Mouse (Mus musculus) kidney, adult 11 months (tissue): Measurements from ENCODE around the gene Prkd1.

Experiments used
- DNase-seq: peaks from one replicate; pipeline ENCODE4 v3.0.0; 2022

Prkd1 gene

DNA sequence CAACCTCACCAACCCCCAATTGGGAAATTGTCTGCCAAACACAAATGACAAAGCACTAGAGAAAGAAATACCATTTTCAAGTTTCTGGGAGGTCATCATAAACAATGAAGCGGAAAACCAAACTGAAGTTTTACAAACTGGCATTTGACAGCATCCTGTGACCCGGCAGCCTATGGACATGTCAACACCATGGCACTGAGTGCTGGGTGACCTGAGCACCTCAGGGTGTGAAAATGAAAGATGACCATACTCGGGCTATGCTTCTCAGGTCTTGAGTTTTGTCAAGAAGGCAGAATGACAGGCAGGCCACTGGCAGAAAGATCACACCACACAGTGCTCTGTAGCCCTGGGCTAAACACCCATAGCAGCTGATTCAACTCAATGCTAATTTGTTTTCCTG lies 94.7 kb downstream of the Prkd1 start:
- DNase-seq = no peak

DNA sequence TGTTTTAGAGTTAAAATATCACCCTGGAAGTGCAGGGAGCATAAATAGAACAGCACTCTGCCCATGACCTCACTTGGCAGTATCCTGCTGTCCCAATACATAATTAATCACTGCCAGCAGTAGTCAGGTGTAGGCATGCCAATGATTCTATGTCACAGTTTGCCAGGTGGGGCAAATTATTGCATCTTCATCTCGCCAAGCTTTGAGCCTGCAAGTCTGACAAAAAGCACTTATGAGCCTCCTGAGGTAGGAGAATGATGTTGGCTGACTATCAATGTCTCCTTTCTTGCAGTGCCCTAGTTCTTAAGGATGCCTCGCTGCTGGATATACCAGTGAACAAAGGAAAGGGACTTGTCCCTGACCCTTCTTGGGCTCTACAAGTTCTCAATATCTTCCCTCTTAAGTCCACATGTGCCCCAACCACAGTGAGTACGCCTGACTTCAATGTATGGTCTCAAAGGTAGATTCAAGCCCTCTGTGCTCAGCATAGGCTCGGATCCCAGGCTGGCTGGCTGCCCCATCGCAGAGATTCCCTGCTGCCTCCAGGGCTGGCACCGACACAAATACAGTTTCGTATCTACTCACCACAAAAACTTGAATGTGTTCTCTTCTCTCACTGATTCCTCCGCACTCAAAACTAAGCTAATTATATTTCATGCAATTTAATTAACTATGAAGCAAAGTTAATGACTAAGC lies 98.9 kb downstream of the Prkd1 start:
- DNase-seq = no peak

DNA sequence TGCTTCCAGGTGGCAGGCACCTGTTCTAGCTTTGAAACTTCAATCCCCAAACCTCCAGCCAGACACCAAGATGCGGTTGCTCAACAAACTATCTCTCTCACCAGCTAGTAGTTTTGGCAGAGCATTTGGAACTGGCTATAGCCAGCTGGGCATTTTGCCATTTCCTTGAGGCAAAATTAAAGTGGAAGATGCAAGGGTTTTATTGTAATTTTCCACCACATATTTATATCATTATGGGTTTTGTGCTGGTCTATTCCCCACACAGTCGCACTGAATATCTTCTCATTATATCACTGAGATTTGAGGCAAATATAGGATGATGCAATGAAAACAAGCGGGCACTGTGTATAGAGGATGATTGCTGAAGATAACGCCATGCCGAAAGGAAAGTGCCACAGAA lies 102.5 kb downstream of the Prkd1 start:
- DNase-seq = no peak

DNA sequence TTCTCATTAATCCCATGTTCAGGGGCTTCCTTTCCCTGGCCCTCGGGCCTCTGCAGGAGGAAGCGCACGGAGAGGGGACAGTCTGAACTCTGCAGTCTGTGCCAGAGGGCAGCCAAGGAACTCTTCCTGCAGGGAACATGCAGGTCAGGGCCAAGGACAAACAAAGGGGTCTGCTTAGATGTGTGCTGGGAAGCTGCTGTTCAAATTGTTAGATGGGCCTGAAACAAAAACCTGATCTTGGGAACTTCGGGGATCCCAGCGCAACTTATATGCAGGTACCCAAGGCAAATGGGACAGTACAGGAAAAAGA lies 103.3 kb downstream of the Prkd1 start:
- DNase-seq = no peak

DNA sequence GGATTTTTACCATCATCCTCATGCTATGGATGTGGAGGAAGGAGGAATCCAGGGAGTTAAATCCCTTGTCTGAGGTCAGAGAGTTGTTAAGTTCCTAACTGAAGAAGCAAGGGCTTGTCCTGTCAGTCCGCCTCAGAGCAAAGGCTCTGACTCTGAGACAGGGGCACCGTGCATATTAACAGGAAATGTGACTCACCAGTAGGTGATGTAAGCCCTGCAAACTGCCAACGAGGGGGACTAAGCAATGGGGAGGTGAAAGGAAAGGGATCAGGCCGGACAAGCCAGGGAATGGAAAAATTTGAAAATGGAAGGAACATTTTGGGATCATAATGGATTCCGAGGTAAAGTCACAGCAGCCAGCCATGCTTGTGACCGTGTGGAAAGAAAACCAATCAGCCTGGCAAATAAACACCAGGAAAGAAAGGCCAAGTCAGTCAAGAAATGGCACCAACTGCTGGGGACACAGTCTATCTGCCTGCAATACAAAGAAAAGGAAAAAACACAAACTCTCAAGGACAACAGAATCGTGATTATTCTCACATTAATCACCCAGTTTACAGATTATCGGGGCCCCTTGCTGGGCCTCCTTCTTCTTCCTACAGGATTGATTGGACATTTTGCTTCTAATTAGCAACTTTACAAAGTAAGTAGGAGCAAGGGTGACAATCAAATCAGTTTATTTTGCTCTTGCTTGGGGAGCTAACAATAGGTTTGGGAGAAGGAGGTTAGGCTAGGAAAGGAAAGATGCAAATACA lies 103.9 kb downstream of the Prkd1 start:
- peak; percentile 28 for DNase-seq

DNA sequence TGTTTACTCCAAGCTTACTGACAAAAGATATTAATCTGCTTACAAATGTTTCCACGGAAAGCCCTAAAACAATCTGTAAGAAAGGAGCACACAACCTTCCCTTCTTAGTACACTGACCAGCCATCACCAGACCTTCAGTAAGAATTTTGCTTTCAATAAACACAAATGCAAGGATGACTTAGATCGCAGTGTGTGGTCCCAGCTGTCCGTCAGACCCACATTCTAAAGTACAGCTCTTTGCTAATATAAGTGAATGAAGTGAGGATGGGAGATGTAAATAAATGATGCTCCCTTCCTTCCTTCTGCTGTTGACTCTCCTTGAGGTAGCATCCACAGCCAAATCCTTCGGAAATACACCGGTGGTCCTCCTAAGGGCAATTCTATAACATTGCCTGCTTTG lies 108.1 kb downstream of the Prkd1 start:
- DNase-seq = no peak

DNA sequence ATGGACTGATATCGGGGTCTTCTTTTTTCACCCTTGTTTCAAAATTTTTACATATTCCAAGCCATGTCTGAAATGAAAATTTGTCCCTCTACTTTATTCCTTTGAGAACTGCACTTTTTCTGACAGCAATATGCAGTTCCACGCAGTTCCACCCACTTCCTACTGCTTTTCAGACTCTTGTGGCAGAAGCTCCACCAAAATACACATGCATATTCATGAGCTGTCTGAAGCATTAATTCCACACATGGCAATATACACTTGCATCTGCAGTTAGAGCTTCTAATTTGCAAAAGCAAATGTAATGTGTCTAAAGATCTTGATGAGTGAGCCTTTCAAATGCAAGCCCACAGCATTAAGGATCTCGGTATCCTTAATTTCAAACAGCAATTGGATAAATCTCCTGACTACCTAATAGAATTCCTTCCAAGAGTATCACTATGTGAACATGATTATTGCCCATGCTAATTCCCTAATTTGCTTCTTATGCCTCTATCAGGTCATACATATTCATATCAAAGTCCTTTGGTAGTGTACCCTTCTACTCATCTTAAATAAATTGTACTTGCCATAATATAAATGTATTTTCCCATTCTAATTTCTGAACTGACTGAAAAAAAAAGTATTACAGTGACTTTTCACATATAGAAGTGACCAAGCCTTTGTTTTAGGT lies 110.5 kb downstream of the Prkd1 start:
- no peak for DNase-seq

DNA sequence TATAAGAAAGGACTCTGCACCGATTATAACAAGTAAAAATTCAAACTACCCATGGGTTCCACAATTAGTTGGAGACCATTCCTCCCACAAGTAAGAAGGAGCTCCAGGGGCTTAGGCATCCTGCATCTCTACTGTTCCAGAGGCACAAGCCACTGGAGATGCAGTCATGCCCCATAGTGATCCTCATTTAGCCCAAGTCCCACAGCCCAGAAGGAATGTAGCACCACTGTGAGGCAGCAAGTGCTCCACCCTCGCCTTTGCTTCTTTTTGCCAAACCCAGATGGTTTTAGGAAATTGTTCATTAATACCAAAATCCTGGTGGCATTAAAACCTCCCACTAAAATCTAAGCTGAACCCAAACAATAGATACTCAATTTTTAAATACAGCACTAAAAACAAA lies 111.1 kb downstream of the Prkd1 start:
- DNase-seq = no peak

DNA sequence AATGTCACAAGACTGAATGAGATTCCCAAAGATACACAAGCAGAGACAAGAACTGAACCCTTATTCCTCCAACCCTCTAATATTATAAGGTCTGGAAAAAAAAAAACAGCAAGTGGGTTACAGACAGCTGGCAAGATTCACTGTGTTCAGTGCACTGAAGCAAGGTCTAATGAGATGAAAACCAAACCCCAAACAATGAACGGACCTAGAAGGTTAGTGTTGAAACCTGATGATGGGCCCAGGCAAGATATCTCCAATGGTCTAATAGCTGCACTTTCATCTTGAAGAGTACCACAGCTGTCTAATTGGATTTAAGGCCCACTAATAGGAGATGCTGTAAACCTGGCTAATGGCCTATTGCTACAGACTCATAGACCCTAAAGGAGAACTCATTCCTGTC lies 111.9 kb downstream of the Prkd1 start:
- no peak for DNase-seq

DNA sequence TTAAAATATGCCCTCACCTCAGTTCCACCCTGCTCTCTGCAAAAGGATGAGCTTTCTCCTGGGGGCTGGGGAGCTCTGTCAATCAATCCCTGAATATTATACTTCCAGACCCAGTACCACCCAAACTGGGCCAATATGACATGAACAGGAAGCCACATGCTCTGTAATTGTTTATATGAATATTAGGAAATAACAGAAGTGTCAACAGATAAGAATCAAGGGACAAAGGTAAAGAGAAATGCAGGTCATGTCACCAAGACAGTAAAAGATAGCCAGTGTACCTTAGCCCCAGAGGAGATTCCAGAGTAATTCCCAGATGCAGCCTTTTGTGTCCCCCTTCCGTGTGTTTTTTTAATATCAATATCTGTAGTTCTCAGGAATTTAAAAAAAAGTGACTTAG lies 120.3 kb downstream of the Prkd1 start:
- DNase-seq = no peak

DNA sequence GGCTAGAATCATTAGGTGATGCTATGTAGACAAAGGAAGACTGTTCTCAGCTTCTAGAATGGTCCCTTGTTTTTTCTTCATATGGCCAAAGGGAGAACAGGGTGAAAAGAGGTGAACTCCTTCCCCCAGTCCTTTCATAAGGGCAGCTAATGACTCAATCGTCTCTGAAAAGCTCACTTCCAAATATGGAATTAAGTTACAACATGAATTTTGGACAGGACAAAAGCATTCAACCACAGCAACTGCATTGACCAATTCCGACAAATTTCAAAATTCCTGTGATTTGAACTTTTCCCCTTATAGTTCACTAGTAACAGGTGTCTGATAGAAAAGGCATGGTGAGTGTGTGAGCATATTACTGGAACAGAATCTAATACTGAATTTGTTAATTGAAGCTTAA lies 124.8 kb downstream of the Prkd1 start:
- DNase-seq = no peak

DNA sequence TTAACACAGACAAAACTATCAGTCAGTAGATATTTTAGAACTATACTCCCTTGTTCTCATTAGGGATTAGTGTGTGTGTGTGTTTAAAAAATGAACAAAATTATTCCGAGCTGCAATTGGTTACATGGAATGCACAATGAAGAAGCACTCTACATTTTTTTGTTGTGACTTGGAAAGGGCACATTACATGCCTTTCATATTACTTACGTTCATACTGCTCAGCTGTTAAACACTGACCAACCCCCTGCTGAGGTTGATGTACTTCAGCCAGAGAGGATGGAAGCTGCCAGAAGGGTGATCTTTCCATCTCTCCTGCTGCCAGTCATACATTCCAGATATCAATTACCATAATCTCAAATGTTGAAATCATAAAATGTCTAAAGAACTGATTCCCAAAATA lies 134.4 kb downstream of the Prkd1 start:
- no peak for DNase-seq

DNA sequence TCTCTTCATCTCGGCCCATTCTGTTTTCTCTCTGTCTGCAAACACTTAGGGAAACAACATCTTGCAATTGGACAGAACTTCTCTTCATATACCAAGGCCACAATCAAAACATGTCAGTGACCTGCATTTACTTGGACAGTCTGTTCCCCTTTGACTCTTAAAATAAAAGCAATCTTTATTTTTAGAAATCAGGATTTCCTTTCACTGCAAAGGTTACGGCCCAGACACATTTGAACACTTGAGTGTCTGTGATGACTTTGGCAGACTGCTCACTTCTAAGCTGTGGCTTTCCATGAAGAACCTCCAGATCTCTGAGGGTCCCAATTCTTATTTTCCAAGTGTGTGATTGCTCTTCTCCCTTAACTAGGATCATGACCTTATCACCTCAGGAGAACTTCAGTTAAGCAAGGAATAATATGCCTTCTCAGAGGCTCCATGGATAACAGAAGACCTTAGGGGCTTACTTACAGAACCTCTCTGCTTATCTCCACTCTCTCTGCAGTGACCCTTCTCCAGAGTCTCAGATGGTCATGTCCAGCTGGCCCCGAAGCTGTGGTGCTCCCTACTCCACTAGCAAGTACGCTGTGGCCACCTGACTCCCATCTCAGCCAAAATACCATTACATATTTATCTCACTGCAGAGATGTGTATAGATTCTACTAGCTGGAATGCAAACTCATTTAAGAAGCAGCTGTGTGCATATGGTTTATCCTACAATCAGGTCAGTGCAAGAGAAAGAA lies 137.2 kb downstream of the Prkd1 start:
- DNase-seq = no peak

DNA sequence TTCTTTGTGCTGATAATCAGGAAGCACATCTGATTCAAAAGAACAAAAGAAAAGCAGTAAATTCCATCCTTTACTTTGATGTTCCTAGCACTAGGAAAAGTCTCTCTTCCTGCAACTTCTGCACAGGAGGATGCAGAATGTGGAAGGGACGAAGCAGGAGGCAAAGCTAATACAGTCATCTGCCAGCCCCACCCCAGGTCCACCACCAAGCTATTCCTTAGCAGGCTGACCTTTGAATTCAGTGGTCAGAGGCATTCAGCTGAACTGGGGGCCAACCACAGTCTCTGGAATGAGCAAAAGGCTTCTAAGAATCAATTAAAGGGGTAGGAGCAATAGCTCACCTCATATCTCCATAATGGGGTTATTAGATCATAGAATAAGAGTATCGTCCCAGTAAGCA lies 140.1 kb downstream of the Prkd1 start:
- no peak for DNase-seq

DNA sequence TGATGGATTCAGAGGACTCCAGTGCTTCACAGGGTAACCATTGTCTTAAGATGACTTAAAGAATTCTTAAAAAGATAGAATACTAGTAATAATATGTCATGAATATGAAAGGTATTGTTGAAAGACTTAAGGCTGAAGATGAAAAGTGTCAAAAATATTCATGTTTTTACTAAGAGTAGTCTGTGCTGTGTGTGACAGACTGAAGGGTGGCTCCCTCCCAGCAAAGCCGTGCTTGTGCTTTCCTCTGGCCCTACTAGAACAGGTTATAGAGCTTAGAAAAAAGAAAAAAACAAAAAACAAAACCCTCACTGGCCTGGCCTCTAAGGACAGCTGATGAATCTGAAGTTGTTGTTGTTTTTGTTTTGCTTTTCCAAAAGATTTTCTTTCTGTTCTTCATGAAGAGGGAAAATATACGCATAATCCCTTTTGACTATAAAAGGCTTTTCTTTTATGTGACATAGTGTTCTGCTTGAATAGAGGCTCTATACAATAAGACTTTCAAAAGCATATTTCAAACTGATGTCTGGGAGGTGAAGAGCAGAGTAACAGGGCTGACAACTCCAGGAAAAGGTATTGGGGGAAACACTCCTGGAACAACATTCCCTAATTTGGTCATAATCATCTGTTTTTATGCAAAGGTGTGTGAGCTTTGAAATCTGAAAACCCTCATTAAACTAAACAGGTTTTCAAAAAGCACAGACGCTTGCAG lies 148.9 kb downstream of the Prkd1 start:
- DNase-seq = no peak

DNA sequence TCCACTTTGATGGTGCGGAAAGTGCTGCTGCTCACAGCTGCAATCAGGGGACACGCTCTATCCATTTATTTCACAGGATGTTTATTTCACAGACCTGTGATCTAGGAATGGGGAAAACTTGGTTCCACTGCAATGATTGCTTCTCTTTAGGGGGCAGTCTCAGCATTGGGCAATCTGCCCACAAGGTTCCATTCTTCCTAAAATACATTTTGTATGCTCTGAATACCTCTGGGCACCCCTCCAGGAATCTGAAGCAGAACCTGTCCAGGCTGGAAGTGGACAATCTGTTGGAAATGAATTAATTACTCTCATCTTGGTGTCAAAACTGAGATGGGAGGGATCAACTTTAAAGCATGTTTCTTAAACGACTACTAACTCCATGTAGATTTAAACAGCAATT lies 152.9 kb downstream of the Prkd1 start:
- no peak for DNase-seq

DNA sequence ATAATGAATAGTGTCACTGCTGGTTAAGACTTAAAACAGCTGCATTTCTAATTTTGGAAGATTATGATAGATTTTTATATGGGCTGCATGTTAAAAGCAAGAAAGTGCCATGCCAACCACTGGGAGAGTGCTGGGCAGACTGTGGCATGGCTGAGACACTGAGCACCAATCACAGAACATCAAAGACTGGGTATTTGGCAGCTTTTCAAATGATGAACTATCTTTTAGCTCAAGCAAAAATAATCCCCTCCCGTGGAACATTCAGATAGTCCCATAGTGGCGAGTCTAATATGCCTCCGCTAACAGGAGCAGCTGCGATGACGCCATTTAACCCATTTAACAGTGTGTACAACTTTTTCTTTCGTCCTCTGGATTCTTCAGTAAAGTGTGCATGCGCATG lies 169.1 kb downstream of the Prkd1 start:
- no peak for DNase-seq

DNA sequence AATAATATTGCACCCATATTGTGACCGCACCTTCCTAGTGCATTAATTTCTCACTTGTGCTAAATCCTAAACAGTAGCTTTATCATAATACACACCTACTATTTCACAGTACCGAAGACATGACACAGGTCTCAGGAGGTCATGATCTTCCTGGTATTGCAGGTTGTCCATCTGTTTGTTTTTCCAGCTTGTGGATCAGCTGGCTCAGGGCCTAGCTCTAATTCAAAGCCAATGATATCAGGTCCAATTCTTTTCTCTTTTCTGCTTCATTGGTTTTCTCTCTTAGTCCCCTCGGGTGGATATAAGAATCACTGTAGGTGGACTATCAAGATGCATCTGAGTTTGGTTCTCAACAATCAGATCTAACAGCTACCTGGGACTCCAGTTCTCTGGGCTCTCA lies 191.7 kb downstream of the Prkd1 start:
- DNase-seq = no peak

DNA sequence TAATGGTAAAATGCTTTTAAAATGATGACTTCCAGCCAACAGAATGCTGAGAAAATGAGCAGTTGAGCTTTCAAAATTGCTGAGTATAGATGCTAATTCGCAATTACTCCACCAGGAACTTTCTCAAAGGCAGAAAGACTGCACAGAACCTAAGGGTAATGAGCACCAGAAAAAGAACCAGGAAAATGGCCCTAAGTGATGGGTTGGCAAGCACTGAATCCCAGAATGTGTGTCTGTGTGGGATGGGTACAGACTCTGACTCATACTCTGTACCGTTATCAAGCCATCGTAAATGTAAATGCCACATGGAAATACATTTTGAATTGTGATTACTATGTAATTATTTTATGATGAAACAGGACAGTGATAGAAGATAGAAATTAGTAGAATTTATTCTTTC lies 197.1 kb downstream of the Prkd1 start:
- no peak for DNase-seq

DNA sequence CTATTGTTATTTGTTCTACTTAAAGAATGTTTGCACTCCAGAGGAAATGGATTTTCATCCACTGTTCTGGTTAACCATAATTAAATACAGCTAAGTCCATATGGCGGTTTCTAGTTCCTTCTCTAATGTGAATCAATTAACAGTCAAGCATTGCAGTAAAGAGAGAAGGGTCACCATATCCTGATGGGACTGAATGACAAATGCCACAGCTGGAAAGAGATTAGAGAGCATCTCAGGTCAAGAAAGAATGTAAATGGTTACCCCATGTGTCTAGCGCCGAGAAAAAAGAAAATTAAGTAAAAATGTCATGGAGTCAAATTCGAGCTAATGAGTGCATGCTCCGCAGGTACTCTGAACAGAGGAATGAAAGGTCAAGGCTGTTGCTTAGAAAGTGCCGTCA lies 212.2 kb downstream of the Prkd1 start:
- DNase-seq = no peak

DNA sequence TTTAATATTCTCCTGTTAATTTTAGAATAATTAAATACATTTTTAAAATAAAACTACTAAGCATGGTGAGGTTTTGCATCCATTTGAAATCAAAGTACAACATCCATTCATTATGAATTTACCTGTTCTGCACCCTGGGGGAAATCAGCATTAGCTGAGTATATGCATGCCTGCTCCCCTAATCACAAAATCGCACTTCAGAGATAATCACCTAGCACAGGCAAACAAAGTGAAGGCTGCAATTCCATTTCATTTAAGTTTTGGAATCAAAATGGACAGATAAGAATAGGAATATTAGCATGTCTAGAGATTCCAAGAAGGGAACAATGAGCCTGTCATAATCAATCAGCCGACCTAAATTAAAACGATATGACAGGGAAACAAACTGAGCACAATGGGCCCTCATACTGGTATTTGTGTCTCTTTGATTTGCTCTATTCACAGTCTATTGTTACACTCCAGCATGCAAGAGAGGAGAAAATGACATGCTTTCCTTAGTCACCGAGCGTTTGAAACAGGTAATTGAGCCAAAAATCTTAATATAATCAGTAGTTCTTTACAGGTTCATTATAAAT lies 218.7 kb downstream of the Prkd1 start:
- DNase-seq = no peak

DNA sequence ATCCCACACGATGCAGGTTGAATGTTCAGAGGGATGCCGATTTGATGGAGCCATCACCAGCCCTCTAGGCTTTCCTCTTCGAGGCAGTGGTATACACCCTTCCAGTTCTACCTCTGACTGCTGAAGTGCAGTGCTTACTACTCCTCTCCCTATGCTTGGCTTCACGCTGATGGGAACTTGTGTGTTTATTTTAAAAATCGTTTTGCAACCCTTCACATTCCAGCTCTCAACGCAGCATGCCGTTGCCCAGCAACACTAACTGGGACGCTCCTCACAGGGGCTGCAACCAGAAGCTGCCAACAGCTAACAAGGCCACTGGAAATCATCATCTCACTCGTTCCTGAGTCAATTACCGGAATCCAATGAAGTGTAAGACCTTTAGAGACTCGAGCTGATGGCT lies 296.5 kb downstream of the Prkd1 start:
- no peak for DNase-seq

DNA sequence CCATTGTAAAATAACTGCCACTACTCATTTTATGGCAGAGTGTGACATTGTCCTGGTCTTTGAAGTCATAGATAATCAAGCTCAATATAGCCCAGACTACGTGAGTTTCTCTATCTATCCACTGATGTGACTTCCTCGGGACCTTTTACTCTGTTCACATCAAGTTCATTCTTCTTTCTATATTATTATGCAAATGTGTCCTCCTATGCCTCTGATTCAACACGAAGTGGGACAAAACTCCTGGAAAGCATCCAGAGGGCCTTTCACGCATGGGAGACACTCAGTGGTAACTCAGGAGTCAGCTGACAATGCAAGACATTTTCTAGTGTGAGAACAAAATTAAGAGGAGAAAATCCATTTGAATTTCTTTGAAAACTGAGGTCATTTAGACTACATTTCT lies 315.7 kb downstream of the Prkd1 start:
- no peak for DNase-seq
